In the genomic region with DNA sequence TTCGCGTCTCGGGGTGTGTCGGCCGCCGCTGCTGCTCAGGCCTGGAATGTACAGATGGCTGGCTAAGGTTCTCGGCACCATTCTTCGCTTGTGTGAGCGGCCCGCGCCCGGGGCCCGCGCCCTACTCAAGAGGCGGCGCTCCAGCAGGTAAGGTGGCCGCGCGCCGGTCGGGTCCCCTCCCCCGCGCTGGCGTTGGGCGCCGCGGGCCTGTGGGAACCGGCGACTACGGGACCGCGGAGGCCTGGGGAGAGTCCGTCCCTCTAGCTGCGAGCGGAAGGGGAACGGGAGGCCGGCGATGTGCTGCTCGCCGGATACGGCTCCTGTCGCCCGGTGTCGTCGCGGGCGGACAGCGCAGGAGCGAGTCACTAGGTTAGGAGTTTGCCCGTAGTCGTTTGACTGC, we compare ENCODE assay signal across 8 mouse cellular contexts. TPM values are rescaled to one million over a fixed set of nuclear protein-coding genes. Genes with fewer than 3 reads are reported as not detected.
A peak's percentile ranks its signal among the peaks of the same experiment; 100 is the strongest.
DNase-seq lines count a peak whose midpoint lies in the region; ATAC-seq and TF ChIP-seq lines count a peak whose summit lies in the region.

No protein-coding gene starts in this region.

- peaks cover 18% of the 10 kb centered on the region for H3K4me1 ChIP-seq in forebrain, embryonic 10.5 days
- H3K4me1 ChIP-seq in neural tube, embryonic 13.5 days (replicated peaks) = peaks cover 21% of the 10 kb centered on the region

- peak overlapping the region; percentile 98 for H3K4me3 ChIP-seq in gastrocnemius, adult 2 months
- peak overlapping the region; percentile 88 for H3K4me3 ChIP-seq in forebrain, embryonic 10.5 days
- peak overlapping the region; percentile 97 for H3K4me3 ChIP-seq in neural tube, embryonic 13.5 days

- 0% methylated on average over 51 of the region's 51 CpGs for WGBS in forebrain, embryonic 10.5 days
- WGBS in neural tube, embryonic 13.5 days = under 1% methylated on average over 51 of the region's 51 CpGs

- H3K9me3 ChIP-seq in forebrain, embryonic 10.5 days = no peaks in the 10 kb centered on the region
- no peaks in the 10 kb centered on the region for H3K9me3 ChIP-seq in neural tube, embryonic 13.5 days

- H3K4me2 ChIP-seq in neural tube, embryonic 13.5 days = peak overlapping the region; percentile 80

- TF ChIP-seq CTCF in gastrocnemius, adult 2 months (IDR thresholded peaks at IDR 0.05) = no peak; the same call in 1 of the 2 replicates

- no peaks in the 10 kb centered on the region for H3K27me3 ChIP-seq in forebrain, embryonic 10.5 days (ENCODE audit: poor library complexity, severe bottlenecking)
- no peaks in the 10 kb centered on the region for H3K27me3 ChIP-seq in neural tube, embryonic 13.5 days

- H3K9ac ChIP-seq in neural tube, embryonic 13.5 days = peak overlapping the region; percentile 90

- peak; percentile 48 for ATAC-seq in CD4-positive, CD25-positive, alpha-beta regulatory T cell, adult 4 months
- peak; percentile 68 for ATAC-seq in neural tube, embryonic 13.5 days (ENCODE audit: low read depth)

- intact Hi-C loops in gastrocnemius, adult 2 months (cut with DNase I) = loop anchor here (5.0 to 10.0 kb wide), 2 partner anchors 62 to 255 kb away; a partner anchor contains a TSS

- no peak for DNase-seq in gastrocnemius, adult 2 months
- DNase-seq in gastrocnemius, adult 8-10 months (ENCODE audit: low spot score in 2 of 2) = no peak
- no peak for DNase-seq in forebrain, embryonic 10.5 days (ENCODE audit: extremely low spot score, low spot score)
- peak; percentile 72 for DNase-seq in liver
- DNase-seq in adrenal gland, postnatal 10 days = no peak
- DNase-seq in spleen, postnatal 10 days (ENCODE audit: low spot score in 2 of 2) = no peak

- H3K27ac ChIP-seq in gastrocnemius, adult 2 months = peak overlapping the region; percentile 93
- H3K27ac ChIP-seq in forebrain, embryonic 10.5 days = peak overlapping the region; percentile 89
- peak overlapping the region; percentile 83 for H3K27ac ChIP-seq in neural tube, embryonic 13.5 days (replicated peaks)

- peaks cover 10% of the 10 kb centered on the region for H3K36me3 ChIP-seq in forebrain, embryonic 10.5 days (replicated peaks)
- H3K36me3 ChIP-seq in neural tube, embryonic 13.5 days = 0 out of 2 replicates have a peak, but pooled peaks cover 6% of the 10 kb centered on the region

RNA-seq across cellular contexts. Expression of a gene that starts 0.3 kb away (rescaled TPM):
- 10 to 100 TPM; 31.2 to 31.5 TPM for total RNA-seq in gastrocnemius, adult 2 months (2021)
- 10 to 100 TPM; 28.7 to 38.5 (median 32.2) TPM for total RNA-seq in gastrocnemius, adult 8-10 months (2022)
- polyA plus RNA-seq in CD4-positive, CD25-positive, alpha-beta regulatory T cell, adult 4 months (2017; shearing (Covaris generic)) = 10 to 100 TPM; 16.6 to 20.1 TPM
- 70.5 and 72.1 TPM in 2 replicates for polyA plus RNA-seq in forebrain, embryonic 10.5 days (2016; fragmentation: Nextera tagmentation; extraction: Ambion mirVana)
- 44.9 and 48.4 TPM in 2 replicates for polyA plus RNA-seq in neural tube, embryonic 13.5 days (2015; fragmentation: Nextera tagmentation; extraction: Ambion mirVana)
- 10 to 100 TPM; 34.9 to 39.6 TPM for total RNA-seq in adrenal gland, postnatal 10 days (2021)

RNA-seq across cellular contexts. Expression of a gene that starts 14.1 kb away (rescaled TPM):
- total RNA-seq in gastrocnemius, adult 2 months (2021) = not detected
- total RNA-seq in gastrocnemius, adult 8-10 months (2022) = not detected
- under 1 TPM; 0.26 to 0.79 TPM for polyA plus RNA-seq in CD4-positive, CD25-positive, alpha-beta regulatory T cell, adult 4 months (2017; shearing (Covaris generic))
- polyA plus RNA-seq in forebrain, embryonic 10.5 days (2016; fragmentation: Nextera tagmentation; extraction: Ambion mirVana) = 0.19 and 0.25 TPM in 2 replicates
- 0.18 and 0.29 TPM in 2 replicates for polyA plus RNA-seq in neural tube, embryonic 13.5 days (2015; fragmentation: Nextera tagmentation; extraction: Ambion mirVana)
- total RNA-seq in adrenal gland, postnatal 10 days (2021) = 1 to 10 TPM in 1 of 2 experiments, under 1 TPM in 1; 0.91 to 1.3 TPM
